ENCODE assay signal across 8 mouse cellular contexts in genomic region chr1:60342808-60343629, GRCm38 (mm10). TPM values are rescaled to one million over a fixed set of nuclear protein-coding genes. Genes with fewer than 3 reads are reported as not detected.
DNase-seq lines count a peak whose midpoint lies in the region; ATAC-seq lines count a peak whose summit lies in the region.

Cyp20a1 (plus strand) TSS chr1:60343323.

- DNase-seq in CD4-positive, CD25-positive, alpha-beta regulatory T cell, adult 2 months (ENCODE audit: low read depth, low spot score) = peak; percentile 93
- DNase-seq in fat pad, adult 2 months (ENCODE audit: extremely low read depth, low read depth, low spot score) = peak; percentile 5
- peak; percentile 93 for DNase-seq in kidney, postnatal 10 days
- DNase-seq in natural killer cell, adult 2 months (ENCODE audit: low spot score in 2 of 2) = peak; percentile 77 to 84

- peak; percentile 90 for ATAC-seq in heart, embryonic 13.5 days (ENCODE audit: extremely low read depth, insufficient number of reproducible peaks, low FRiP score, low TSS enrichment)
- ATAC-seq in liver, embryonic 12.5 days = peak; percentile 99
- peak; percentile 97 for ATAC-seq in stomach, embryonic 15.5 days (ENCODE audit: insufficient read depth, low FRiP score, low read depth)

- no peaks in the 10 kb centered on the region for H3K4me1 ChIP-seq in brown adipose tissue, adult 24 weeks (ENCODE audit: control insufficient read depth, insufficient read depth, insufficient read length, low read length)
- peaks cover 30% of the 10 kb centered on the region for H3K4me1 ChIP-seq in heart, embryonic 13.5 days
- peaks cover 21% of the 10 kb centered on the region for H3K4me1 ChIP-seq in liver, embryonic 12.5 days
- H3K4me1 ChIP-seq in stomach, embryonic 15.5 days = no peaks in the 10 kb centered on the region; the same call in 1 of the 2 replicates

- H3K4me2 ChIP-seq in heart, embryonic 13.5 days = peak within 1 kb of the TSS; percentile 80
- peak within 1 kb of the TSS; percentile 90 for H3K4me2 ChIP-seq in liver, embryonic 12.5 days
- H3K4me2 ChIP-seq in stomach, embryonic 15.5 days = peak within 1 kb of the TSS; percentile 70

- H3K36me3 ChIP-seq in heart, embryonic 13.5 days = peaks cover 9% of the 10 kb centered on the region
- peaks cover 13% of the 10 kb centered on the region; the same call in 1 of the 2 replicates for H3K36me3 ChIP-seq in liver, embryonic 12.5 days
- H3K36me3 ChIP-seq in stomach, embryonic 15.5 days = peaks cover 4% of the 10 kb centered on the region; the same call in 1 of the 2 replicates

- H3K27me3 ChIP-seq in heart, embryonic 13.5 days (replicated peaks) = no peaks in the 10 kb centered on the region
- H3K27me3 ChIP-seq in liver, embryonic 12.5 days (replicated peaks) = no peaks in the 10 kb centered on the region
- no peaks in the 10 kb centered on the region for H3K27me3 ChIP-seq in stomach, embryonic 15.5 days (replicated peaks)

- H3K4me3 ChIP-seq in brown adipose tissue, adult 24 weeks (ENCODE audit: insufficient read depth, low read depth, low read length) = peak within 1 kb of the TSS; percentile 88
- peak within 1 kb of the TSS; percentile 69 for H3K4me3 ChIP-seq in heart, embryonic 13.5 days
- peak within 1 kb of the TSS; percentile 76 for H3K4me3 ChIP-seq in liver, embryonic 12.5 days
- H3K4me3 ChIP-seq in stomach, embryonic 15.5 days (replicated peaks) = peak within 1 kb of the TSS; percentile 69

- H3K27ac ChIP-seq in brown adipose tissue, adult 24 weeks (replicated peaks; ENCODE audit: low read depth, low read length) = peak within 1 kb of the TSS; percentile 83
- peak within 1 kb of the TSS; percentile 92 for H3K27ac ChIP-seq in heart, embryonic 13.5 days (replicated peaks)
- peak within 1 kb of the TSS; percentile 90 for H3K27ac ChIP-seq in liver, embryonic 12.5 days
- H3K27ac ChIP-seq in stomach, embryonic 15.5 days = peak within 1 kb of the TSS; percentile 94

- WGBS in heart, embryonic 13.5 days = 1% methylated on average over 60 of the region's 60 CpGs
- 2% methylated on average over 60 of the region's 60 CpGs for WGBS in liver, embryonic 12.5 days (ENCODE audit: insufficient replicate concordance)
- WGBS in stomach, embryonic 15.5 days = 2% methylated on average over 57 of the region's 60 CpGs

- peak within 1 kb of the TSS; percentile 85 for H3K9ac ChIP-seq in heart, embryonic 13.5 days
- peak within 1 kb of the TSS; percentile 74 for H3K9ac ChIP-seq in liver, embryonic 12.5 days
- H3K9ac ChIP-seq in stomach, embryonic 15.5 days = peak within 1 kb of the TSS; percentile 49; the same call in 1 of the 2 replicates

- peaks cover 6% of the 10 kb centered on the region for H3K9me3 ChIP-seq in heart, embryonic 13.5 days
- H3K9me3 ChIP-seq in liver, embryonic 12.5 days (replicated peaks) = no peaks in the 10 kb centered on the region
- no peaks in the 10 kb centered on the region for H3K9me3 ChIP-seq in stomach, embryonic 15.5 days

RNA-seq across cellular contexts. Expression of gene Cyp20a1, which starts in this region (rescaled TPM):
- 11.9 and 14.0 TPM in 2 replicates for polyA plus RNA-seq in brown adipose tissue, adult 24 weeks (2012; ENCODE audit: insufficient read depth, insufficient read length, missing spikeins)
- polyA plus RNA-seq in heart, embryonic 13.5 days (2015; fragmentation: Nextera tagmentation; extraction: Ambion mirVana) = 26.0 and 28.8 TPM in 2 replicates
- 22.4 and 23.7 TPM in 2 replicates for polyA plus RNA-seq in liver, embryonic 12.5 days (2016; fragmentation: Nextera tagmentation; extraction: Ambion mirVana)
- 26.2 and 28.5 TPM in 2 replicates for polyA plus RNA-seq in stomach, embryonic 15.5 days (2015; fragmentation: Nextera tagmentation; extraction: Ambion mirVana)

Comparison
In these comparisons a context has a peak if more than half of its experiments do, and no peak if none do; other contexts are left out.
1. Peak in every context shown above with its lines: DNase-seq, ATAC-seq, H3K4me3 ChIP-seq and H3K27ac ChIP-seq.
2. DNase-seq: peak in every context shown above with its lines; median percentile 93 in CD4-positive, CD25-positive, alpha-beta regulatory T cell, adult 2 months; 93 in kidney, postnatal 10 days; 80 in natural killer cell, adult 2 months; 5 in fat pad, adult 2 months.